ENCODE assay signal across 9 mouse cellular contexts in the genomic region with DNA sequence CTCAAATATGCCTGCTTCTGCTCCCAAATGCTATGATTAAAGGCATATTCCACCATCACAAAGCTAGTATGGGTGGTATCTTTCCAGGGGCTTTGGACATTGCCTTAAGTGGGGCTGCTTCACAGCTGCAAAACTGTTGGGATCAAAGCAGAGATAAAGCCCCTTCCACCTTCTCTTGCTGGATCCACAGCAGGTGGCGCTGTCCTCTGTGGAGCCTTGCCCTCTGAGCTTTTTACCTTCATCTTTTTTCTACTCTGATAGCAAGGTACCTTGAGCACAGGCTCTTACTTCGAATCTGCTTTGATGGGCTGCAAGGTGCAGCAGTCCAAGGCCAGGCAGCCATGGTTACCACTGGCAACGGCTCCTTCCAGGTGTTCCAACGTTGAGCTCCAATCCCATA. TPM values are rescaled to one million over a fixed set of nuclear protein-coding genes. Genes with fewer than 3 reads are reported as not detected.
A peak's percentile ranks its signal among the peaks of the same experiment; 100 is the strongest.
DNase-seq lines count a peak whose midpoint lies in the region; ATAC-seq and TF ChIP-seq lines count a peak whose summit lies in the region.
"Had no signal": no experiment of that assay in that cellular context is flagged by ENCODE, and none has a peak within 500 bp of the region (broad histone marks: within the 10 kb centered on the region; RNA-seq: fewer than 3 reads in every experiment).

No protein-coding gene starts in this region.

- H3K27me3 ChIP-seq in kidney, embryonic 14.5 days (ENCODE audit: control insufficient read depth, insufficient read depth, low read length): no peaks in the 10 kb centered on the region
- H3K27me3 ChIP-seq in C2C12 (ENCODE audit: control insufficient read depth, insufficient read depth, insufficient read length) (no peaks in the 10 kb centered on the region), G1E (ENCODE audit: insufficient read depth, low read length) (no peaks in the 10 kb centered on the region)
- no peaks in the 10 kb centered on the region for H3K27me3 ChIP-seq in intestine, postnatal 0 days (replicated peaks; ENCODE audit: control insufficient read depth, insufficient read depth, low read length)
- no peaks in the 10 kb centered on the region for H3K27me3 ChIP-seq in stomach, postnatal 0 days (ENCODE audit: control insufficient read depth, insufficient read depth, low read length)

- TF ChIP-seq EP300 in stomach, postnatal 0 days (optimal IDR thresholded peaks at IDR 0.05): no peak

- H3K9ac ChIP-seq in kidney, embryonic 14.5 days (ENCODE audit: low read depth, low read length): no peak overlapping the region
- H3K9ac ChIP-seq in intestine, postnatal 0 days (ENCODE audit: low read depth, low read length): no peak overlapping the region
- no peak overlapping the region for H3K9ac ChIP-seq in stomach, postnatal 0 days (ENCODE audit: low read length)

- intact Hi-C loops in left cerebral cortex, postnatal 10 days (cut with DNase I): loop anchor here (5.0 to 10.0 kb wide), 2 partner anchors 261 to 364 kb away; no protein-coding TSS in a partner anchor

- no peaks in the 10 kb centered on the region for H3K9me3 ChIP-seq in kidney, embryonic 14.5 days (ENCODE audit: control insufficient read depth, low read length)
- H3K9me3 ChIP-seq in G1E (replicated peaks): no peaks in the 10 kb centered on the region
- H3K9me3 ChIP-seq in intestine, postnatal 0 days (ENCODE audit: control insufficient read depth): no peaks in the 10 kb centered on the region
- no peaks in the 10 kb centered on the region for H3K9me3 ChIP-seq in stomach, postnatal 0 days (ENCODE audit: control insufficient read depth, low read length)

- no peak overlapping the region for H3K27ac ChIP-seq in kidney, embryonic 14.5 days (ENCODE audit: low read depth, low read length)
- H3K27ac ChIP-seq in intestine, postnatal 0 days (ENCODE audit: low read depth, low read length): no peak overlapping the region
- no peak overlapping the region for H3K27ac ChIP-seq in stomach, postnatal 0 days (replicated peaks)

- WGBS in kidney, embryonic 14.5 days: 33% methylated on average over 4 of the region's 4 CpGs
- whole genome bisulfite sequencing in intestine, postnatal 0 days: 15% methylated on average over 4 of the region's 4 CpGs
- WGBS in stomach, postnatal 0 days: 31% methylated on average over 4 of the region's 4 CpGs

- H3ac ChIP-seq in C2C12 (ENCODE audit: control insufficient read depth, insufficient read length, low read depth): no peak overlapping the region

- ATAC-seq in kidney, embryonic 14.5 days (ENCODE audit: low FRiP score, low TSS enrichment): no peak
- no peak for ATAC-seq in G1E (ENCODE audit: extremely low read depth, insufficient number of reproducible peaks, low FRiP score, poor library complexity, severe bottlenecking)
- ATAC-seq in intestine, postnatal 0 days: no peak; the same call in 1 of the 2 replicates
- ATAC-seq in stomach, postnatal 0 days (ENCODE audit: low FRiP score, low TSS enrichment): no peak

- H3K36me3 ChIP-seq in kidney, embryonic 14.5 days (ENCODE audit: control insufficient read depth, insufficient read depth, low read length): no peaks in the 10 kb centered on the region
- H3K36me3 ChIP-seq in C2C12 (ENCODE audit: control insufficient read depth, insufficient read depth) (no peaks in the 10 kb centered on the region), G1E (replicated peaks) (no peaks in the 10 kb centered on the region)
- H3K36me3 ChIP-seq in intestine, postnatal 0 days (ENCODE audit: control insufficient read depth, insufficient read depth): no peaks in the 10 kb centered on the region
- no peaks in the 10 kb centered on the region for H3K36me3 ChIP-seq in stomach, postnatal 0 days (ENCODE audit: control insufficient read depth, insufficient read depth, low read length)

- no peak overlapping the region for H3K4me2 ChIP-seq in kidney, embryonic 14.5 days (replicated peaks; ENCODE audit: low read depth, low read length)
- no peak overlapping the region for H3K4me2 ChIP-seq in intestine, postnatal 0 days (replicated peaks; ENCODE audit: low read depth)
- no peak overlapping the region for H3K4me2 ChIP-seq in stomach, postnatal 0 days (replicated peaks; ENCODE audit: low read depth)

- H3K4me1 ChIP-seq in kidney, embryonic 14.5 days (ENCODE audit: control insufficient read depth, insufficient read depth, low read length): no peaks in the 10 kb centered on the region
- H3K4me1 ChIP-seq in G1E (ENCODE audit: insufficient read depth, low read depth, low read length): peaks cover 57% of the 10 kb centered on the region
- no peaks in the 10 kb centered on the region for H3K4me1 ChIP-seq in intestine, postnatal 0 days (replicated peaks; ENCODE audit: control insufficient read depth, insufficient read depth, low read length)
- no peaks in the 10 kb centered on the region for H3K4me1 ChIP-seq in stomach, postnatal 0 days (replicated peaks; ENCODE audit: control insufficient read depth, insufficient read depth)

- DNase-seq in kidney, postnatal 25 days: peak; percentile 58 to 59
- peak; percentile 52 for DNase-seq in G1E (ENCODE audit: low spot score)
- peak; percentile 52 for DNase-seq in stomach, postnatal 0 days (ENCODE audit: low spot score)
- DNase-seq in T-cell, adult 2 months (ENCODE audit: low spot score): no peak
- DNase-seq in left cerebral cortex, postnatal 10 days (ENCODE audit: extremely low spot score in 1 of 2, low spot score in 2 of 2): no peak

- no peaks in the 10 kb centered on the region for H3K79me2 ChIP-seq in C2C12 (ENCODE audit: control insufficient read depth, insufficient read depth)

- no peak overlapping the region for H3K4me3 ChIP-seq in kidney, embryonic 14.5 days (ENCODE audit: low read length)
- H3K4me3 ChIP-seq in C2C12 (ENCODE audit: insufficient read depth, poor library complexity, severe bottlenecking) (no peak overlapping the region), G1E (ENCODE audit: low read depth, low read length) (no peak overlapping the region; the same call in 1 of the 2 replicates)
- H3K4me3 ChIP-seq in intestine, postnatal 0 days (ENCODE audit: low read depth, low read length): no peak overlapping the region
- H3K4me3 ChIP-seq in stomach, postnatal 0 days (ENCODE audit: low read depth, low read length): no peak overlapping the region

- H3K79me3 ChIP-seq in C2C12 (ENCODE audit: low read depth): no peaks in the 10 kb centered on the region

- peak; percentile 49 for TF ChIP-seq CTCF in C2C12 (IDR thresholded peaks at IDR 0.05; ENCODE audit: control insufficient read depth, insufficient read depth, insufficient read length)
- TF ChIP-seq CTCF in G1E (IDR thresholded peaks at IDR 0.05; ENCODE audit: low read depth, low read length): peak; percentile 55; the same call in 1 of the 2 replicates
- TF ChIP-seq CTCF in intestine, postnatal 0 days (IDR thresholded peaks at IDR 0.05; ENCODE audit: low read depth): peak; percentile 83
- TF ChIP-seq CTCF in stomach, postnatal 0 days (IDR thresholded peaks at IDR 0.05; ENCODE audit: low read depth): peak; percentile 79

TF ChIP-seq in C2C12, 6 proteins besides CTCF, POLR2A, EP300 and RAD21:
- TF ChIP-seq MYOG (IDR thresholded peaks at IDR 0.05; ENCODE audit: control insufficient read depth, extremely low read depth, insufficient read length): no peak
- no peak for TF ChIP-seq USF1 (IDR thresholded peaks at IDR 0.05; ENCODE audit: low read depth)
- no peak for TF ChIP-seq CEBPB (IDR thresholded peaks at IDR 0.05; ENCODE audit: low read depth)
- TF ChIP-seq MYOD1 (IDR thresholded peaks at IDR 0.05; ENCODE audit: control insufficient read depth, insufficient read length, low read depth): no peak
- TF ChIP-seq MAX (IDR thresholded peaks at IDR 0.05): no peak
- no peak for TF ChIP-seq FOSL1 (IDR thresholded peaks at IDR 0.05; ENCODE audit: insufficient read depth, low read length, poor library complexity, severe bottlenecking)

RNA-seq across cellular contexts. Expression of gene Ahctf1, which starts 49.9 kb away (rescaled TPM):
- polyA plus RNA-seq in kidney, embryonic 14.5 days (2014; fragmentation: Nextera tagmentation; extraction: Ambion mirVana): 35.1 and 41.3 TPM in 2 replicates
- polyA plus RNA-seq in C2C12 (2012; fragmentation: generic; extraction: Trizol) (11.9 TPM), G1E (2012) (22.4 and 27.5 TPM in 2 replicates)
- total RNA-seq in G1E (2014; fragmentation: Nextera tagmentation) (109 and 113 TPM in 2 replicates), G1E (2017) (68.9 and 74.7 TPM in 2 replicates)
- 8.8 and 9.4 TPM in 2 replicates for polyA plus RNA-seq in intestine, postnatal 0 days (2015; fragmentation: Nextera tagmentation; extraction: Ambion mirVana)
- 7.0 and 7.8 TPM in 2 replicates for polyA plus RNA-seq in stomach, postnatal 0 days (2015; fragmentation: Nextera tagmentation; extraction: Ambion mirVana)
- total RNA-seq in left cerebral cortex, postnatal 10 days (2021): 10 to 100 TPM; 24.4 to 26.1 TPM

RNA-seq across cellular contexts. Expression of gene Gm10518, which starts 50.2 kb away (rescaled TPM):
- polyA plus RNA-seq in kidney, embryonic 14.5 days (2014; fragmentation: Nextera tagmentation; extraction: Ambion mirVana): 0.43 TPM in 1 of 2 replicates, not detected in the other
- polyA plus RNA-seq in C2C12 (2012; fragmentation: generic; extraction: Trizol) (0.16 TPM), G1E (2012) (not detected in 2 replicates)
- total RNA-seq in G1E (2014; fragmentation: Nextera tagmentation) (1.2 TPM in 1 of 2 replicates, not detected in the other), G1E (2017) (0.17 and 0.55 TPM in 2 replicates)
- not detected in 2 replicates for polyA plus RNA-seq in intestine, postnatal 0 days (2015; fragmentation: Nextera tagmentation; extraction: Ambion mirVana)
- polyA plus RNA-seq in stomach, postnatal 0 days (2015; fragmentation: Nextera tagmentation; extraction: Ambion mirVana): 0.10 TPM in 1 of 2 replicates, not detected in the other
- not detected for total RNA-seq in left cerebral cortex, postnatal 10 days (2021)
- polyA plus RNA-seq: frontal cortex, adult 2 months had no signal

Comparison
In these comparisons a context has a peak if more than half of its experiments do, and no peak if none do; other contexts are left out.
1. DNase-seq: peak in kidney, postnatal 25 days (2 of 2), G1E (single experiment) and stomach, postnatal 0 days (single experiment); none in T-cell, adult 2 months (single experiment) and left cerebral cortex, postnatal 10 days (0 of 2).
2. Peak in every context shown above with its lines, with median percentiles within 50 percentile points of each other: CTCF ChIP-seq.